Mouse (Mus musculus) G1E (cell line): ENCODE results near the gene Rab3c. TPM values are rescaled to one million over a fixed set of nuclear protein-coding genes. Genes with fewer than 3 reads are reported as not detected.

Source experiments
- ATAC-seq: 2 replicates; pipeline ENCODE4 v1.8.0; 2016; ENCODE audit warnings: mild to moderate bottlenecking; ENCODE audit not compliant: insufficient number of reproducible peaks, poor library complexity, low FRiP score, severe bottlenecking; ENCODE audit errors: extremely low read depth
- DNase-seq: peaks from one replicate; pipeline ENCODE4 v3.0.0; 2012; ENCODE audit warnings: low spot score
- H3K27me3 ChIP-seq: 2 replicates; pipeline ENCODE4 v1.6.1; 2012; ENCODE audit warnings: mild to moderate bottlenecking, low read length, inconsistent platforms; ENCODE audit not compliant: insufficient read depth
- H3K36me3 ChIP-seq: replicated peaks from 2 replicates; pipeline ENCODE3; 2012; ENCODE audit warnings: mild to moderate bottlenecking, inconsistent platforms
- H3K4me1 ChIP-seq: 2 replicates; pipeline ENCODE4 v1.6.1; 2012; ENCODE audit warnings: low read depth, low read length, inconsistent platforms, mixed read lengths; ENCODE audit not compliant: insufficient read depth
- H3K4me3 ChIP-seq: 2 replicates; pipeline ENCODE4 v1.5.1; 2012; ENCODE audit warnings: low read depth, mild to moderate bottlenecking, inconsistent platforms, low read length, moderate library complexity, mixed read lengths
- H3K9me3 ChIP-seq: replicated peaks from 2 replicates; pipeline ENCODE4 v1.6.1; 2012; ENCODE audit warnings: inconsistent platforms
- CTCF ChIP-seq: IDR thresholded peaks from 2 replicates; pipeline ENCODE4 v1.5.1; 2012; ENCODE audit warnings: low read depth, low read length, inconsistent platforms, mixed read lengths
- GATA1 ChIP-seq: IDR thresholded peaks from 2 replicates; pipeline ENCODE4 v1.6.1; 2012; ENCODE audit warnings: borderline replicate concordance, low read length, inconsistent platforms, mixed read lengths
- GATA2 ChIP-seq: IDR thresholded peaks from 2 replicates; pipeline ENCODE4 v1.6.1; 2012; ENCODE audit warnings: low read depth, low read length, inconsistent platforms, borderline replicate concordance
- POLR2AphosphoS5 ChIP-seq: IDR thresholded peaks from 2 replicates; pipeline ENCODE4 v1.6.1; 2012; ENCODE audit warnings: low read depth, low read length, inconsistent platforms; ENCODE audit not compliant: insufficient replicate concordance
- TAL1 ChIP-seq: conservative IDR thresholded peaks from 2 replicates; pipeline ENCODE4 v1.6.1; 2012; ENCODE audit warnings: low read depth, low read length, inconsistent platforms, mixed read lengths
- polyA plus RNA-seq: library from polyadenylated mRNA; stranded (reverse); fragments of >175 nt; gene quantifications from 2 replicates; pipeline ENCODE4 v1.2.3, GENCODE M21; 2012
- total RNA-seq, 2 experiments: library from RNA; stranded (forward) in 1 of 2; stranded (reverse) in 1 of 2; fragments of 200-1000 nt in 1 of 2; fragments of >200 nt in 1 of 2; fragmentation: Nextera tagmentation in 1 of 2; gene quantifications; 2 replicates each; pipeline ENCODE4 v1.2.3; 2014 to 2017

Rab3c gene
- total and polyA plus RNA-seq, 3 experiments, result 0.27 TPM; not detected in 2

DNA sequence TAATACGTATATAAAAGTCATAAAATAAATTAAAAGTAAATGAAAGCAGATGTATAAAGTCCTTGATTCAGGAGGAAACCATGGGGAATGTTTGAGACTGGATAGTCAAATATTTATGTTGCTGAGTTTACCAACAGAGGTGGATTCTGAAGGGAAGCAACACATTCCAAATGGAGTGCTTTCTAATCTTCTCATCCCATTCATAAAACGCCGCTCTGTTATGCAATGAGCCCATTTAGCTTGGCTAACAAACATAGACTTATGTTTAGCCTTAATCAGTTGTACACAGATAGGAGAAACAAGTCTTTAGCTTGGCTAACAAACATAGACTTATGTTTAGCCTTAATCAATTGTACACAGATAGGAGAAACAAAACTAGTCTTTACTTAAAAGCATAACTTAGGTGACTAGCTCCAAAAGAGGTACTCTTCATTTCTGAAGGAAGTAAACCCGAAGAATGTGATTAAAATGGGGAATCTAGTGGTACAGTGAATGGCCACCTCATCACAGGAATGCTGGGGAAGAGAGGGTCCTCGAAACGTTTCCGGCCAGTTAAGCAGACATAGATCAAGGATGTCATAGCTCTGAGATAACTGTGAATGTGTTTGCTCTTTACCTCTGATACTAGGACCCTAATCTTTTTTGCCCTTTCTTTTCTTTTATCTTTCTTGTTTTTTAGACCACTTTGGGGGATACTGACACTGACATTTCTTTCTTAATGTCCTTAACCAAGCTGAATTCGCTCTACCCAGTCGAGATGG lies 1.6 kb downstream of the Rab3c start:
- ATAC-seq, result no peak
- no peak for TF ChIP-seq POLR2AphosphoS5
- no peak for TF ChIP-seq GATA1
- TF ChIP-seq TAL1, result no peak
- no peak for TF ChIP-seq CTCF
- no peak for TF ChIP-seq GATA2
- Histone ChIP-seq H3K36me3 (no peaks in the 10 kb centered on the region), H3K9me3 (peaks cover 2% of the 10 kb centered on the region; the same call in 1 of the 2 replicates), H3K4me3 (no peak overlapping the region), H3K4me1 (no peaks in the 10 kb centered on the region), H3K27me3 (no peaks in the 10 kb centered on the region)
- DNase-seq, result no peak

DNA sequence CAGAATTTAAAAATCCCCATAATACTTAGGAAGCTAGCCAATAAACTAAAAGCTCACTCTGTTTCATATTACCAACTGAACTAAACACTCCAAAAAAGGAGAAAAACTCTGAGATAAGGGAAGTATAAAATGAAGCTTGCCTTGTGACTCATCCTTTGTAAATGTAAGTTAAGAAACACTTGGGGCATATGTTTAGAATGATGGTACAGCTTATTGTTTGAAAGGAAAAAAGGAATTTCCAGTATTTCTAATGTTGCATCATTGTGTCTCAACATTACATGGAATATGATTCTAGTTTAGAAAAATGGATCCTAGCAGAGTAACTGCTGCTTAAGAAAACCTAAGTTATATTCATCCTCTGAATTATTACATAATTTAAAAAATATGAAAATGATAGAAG lies 3.1 kb downstream of the Rab3c start:
- no peak for TF ChIP-seq GATA1
- TF ChIP-seq GATA2, result no peak
- no peak for TF ChIP-seq TAL1
- no peak for TF ChIP-seq CTCF
- no peak for TF ChIP-seq POLR2AphosphoS5
- Histone ChIP-seq H3K36me3 (no peaks in the 10 kb centered on the region), H3K27me3 (no peaks in the 10 kb centered on the region), H3K9me3 (peaks cover 2% of the 10 kb centered on the region; the same call in 1 of the 2 replicates), H3K4me1 (no peaks in the 10 kb centered on the region), H3K4me3 (no peak overlapping the region)
- ATAC-seq (no peak), DNase-seq (no peak)

DNA sequence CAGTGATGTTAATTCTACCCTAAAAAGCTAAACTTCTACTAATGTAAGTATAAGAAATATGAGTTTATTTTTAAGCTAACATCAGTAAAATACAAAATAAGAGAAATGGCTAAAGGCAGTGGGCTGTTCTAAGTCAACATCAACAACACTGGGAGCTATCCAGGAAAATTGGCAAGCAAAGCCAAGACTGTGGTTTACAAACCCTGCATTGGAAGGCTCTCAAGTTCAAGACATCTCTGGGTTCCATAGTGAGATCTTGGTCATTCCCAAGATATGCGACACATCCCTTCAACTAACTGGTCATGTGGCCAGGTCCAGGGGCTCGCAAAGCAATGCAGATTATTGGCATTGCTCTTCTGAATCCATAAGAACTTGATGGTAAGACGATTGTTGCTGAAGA lies 5.3 kb downstream of the Rab3c start:
- DNase-seq (no peak), ATAC-seq (no peak)
- Histone ChIP-seq H3K36me3 (no peaks in the 10 kb centered on the region), H3K9me3 (0 out of 2 replicates have a peak, but pooled peaks cover 2% of the 10 kb centered on the region), H3K4me3 (no peak overlapping the region), H3K4me1 (no peaks in the 10 kb centered on the region), H3K27me3 (no peaks in the 10 kb centered on the region)
- no peak for TF ChIP-seq GATA2
- TF ChIP-seq CTCF, result no peak
- no peak for TF ChIP-seq GATA1
- no peak for TF ChIP-seq POLR2AphosphoS5
- no peak for TF ChIP-seq TAL1

DNA sequence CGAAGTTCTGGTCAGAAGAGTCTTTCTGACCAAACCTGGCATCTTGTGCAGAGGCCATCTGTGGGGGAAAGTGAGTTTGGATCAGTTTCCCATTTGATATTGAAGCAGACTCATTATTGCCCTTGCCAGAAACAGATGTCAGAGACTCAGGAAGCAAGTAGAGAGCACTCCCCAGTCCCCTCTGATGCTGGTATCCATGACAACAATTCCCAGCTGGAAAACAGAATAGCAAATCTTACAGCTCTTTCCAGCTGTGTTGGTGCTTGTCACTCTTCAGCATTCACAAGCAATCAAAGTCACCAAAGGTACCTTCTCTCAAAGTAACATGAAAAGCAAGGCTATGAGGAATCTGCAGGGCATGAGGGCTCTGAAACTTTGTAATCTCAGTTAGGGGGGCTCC lies 20.1 kb downstream of the Rab3c start:
- no peak for DNase-seq
- Histone ChIP-seq H3K27me3 (no peaks in the 10 kb centered on the region), H3K9me3 (no peaks in the 10 kb centered on the region), H3K36me3 (no peaks in the 10 kb centered on the region), H3K4me1 (no peaks in the 10 kb centered on the region), H3K4me3 (no peak overlapping the region)
- no peak for ATAC-seq
- TF ChIP-seq GATA1, result no peak
- TF ChIP-seq POLR2AphosphoS5, result no peak
- TF ChIP-seq GATA2, result no peak
- no peak for TF ChIP-seq TAL1
- TF ChIP-seq CTCF, result no peak

DNA sequence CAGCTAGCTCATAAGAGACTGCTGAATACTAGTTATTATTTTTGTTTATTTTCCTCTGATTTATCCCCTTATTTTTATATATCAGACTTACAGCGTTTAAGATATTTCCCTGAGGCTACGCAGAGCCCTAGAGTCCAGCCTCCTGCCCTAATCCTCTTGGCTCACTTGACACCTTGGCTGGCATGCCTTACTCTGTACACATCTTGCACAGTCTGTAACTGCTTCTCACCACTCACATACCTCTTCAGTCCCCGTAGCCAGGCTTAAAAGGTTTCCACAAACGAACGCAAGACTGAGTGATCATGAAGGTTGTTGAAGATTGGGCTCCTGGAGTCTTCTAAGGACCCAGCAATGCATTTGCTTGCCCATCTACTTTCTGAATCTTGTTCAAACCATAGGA lies 29.3 kb downstream of the Rab3c start:
- Histone ChIP-seq H3K4me3 (no peak overlapping the region), H3K9me3 (no peaks in the 10 kb centered on the region), H3K27me3 (no peaks in the 10 kb centered on the region), H3K4me1 (no peaks in the 10 kb centered on the region), H3K36me3 (no peaks in the 10 kb centered on the region)
- no peak for DNase-seq
- no peak for TF ChIP-seq GATA2
- TF ChIP-seq CTCF, result no peak
- TF ChIP-seq POLR2AphosphoS5, result no peak
- no peak for TF ChIP-seq GATA1
- no peak for TF ChIP-seq TAL1
- ATAC-seq, result no peak

DNA sequence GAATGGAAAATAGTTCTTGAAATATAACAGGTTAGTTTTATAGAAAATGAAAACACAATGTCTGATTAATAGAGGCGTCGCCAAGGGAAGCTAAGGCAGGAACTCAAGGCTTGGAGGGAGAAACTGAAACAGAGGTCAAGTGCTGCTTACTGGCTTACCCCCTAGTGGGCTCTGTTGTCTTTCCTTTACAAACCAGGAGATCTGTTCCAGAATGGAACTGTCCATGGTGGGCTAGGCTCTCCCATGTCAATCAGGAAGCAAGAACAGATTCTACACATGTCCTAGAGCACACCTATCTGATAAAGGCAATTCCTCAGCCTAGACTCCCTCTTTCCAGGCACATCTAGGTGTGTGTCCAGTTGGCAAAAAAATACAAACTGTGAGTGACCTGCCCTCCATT lies 32.3 kb downstream of the Rab3c start:
- Histone ChIP-seq H3K36me3 (no peaks in the 10 kb centered on the region), H3K4me1 (no peaks in the 10 kb centered on the region), H3K27me3 (no peaks in the 10 kb centered on the region), H3K4me3 (no peak overlapping the region), H3K9me3 (no peaks in the 10 kb centered on the region)
- ATAC-seq (no peak), DNase-seq (no peak)
- TF ChIP-seq GATA2 (no peak), TAL1 (no peak), CTCF (no peak), POLR2AphosphoS5 (no peak), GATA1 (no peak)
